Mouse (Mus musculus) cerebellum, postnatal 4 days (tissue): ENCODE measurements around the gene Ms4a3.

Experiments
- DNase-seq, 2 experiments: peaks; one replicate each; pipeline ENCODE4 v3.0.0; 2022; ENCODE audit warnings: low spot score in 2 of 2, mixed read lengths in 1 of 2

The Ms4a3 gene

DNA sequence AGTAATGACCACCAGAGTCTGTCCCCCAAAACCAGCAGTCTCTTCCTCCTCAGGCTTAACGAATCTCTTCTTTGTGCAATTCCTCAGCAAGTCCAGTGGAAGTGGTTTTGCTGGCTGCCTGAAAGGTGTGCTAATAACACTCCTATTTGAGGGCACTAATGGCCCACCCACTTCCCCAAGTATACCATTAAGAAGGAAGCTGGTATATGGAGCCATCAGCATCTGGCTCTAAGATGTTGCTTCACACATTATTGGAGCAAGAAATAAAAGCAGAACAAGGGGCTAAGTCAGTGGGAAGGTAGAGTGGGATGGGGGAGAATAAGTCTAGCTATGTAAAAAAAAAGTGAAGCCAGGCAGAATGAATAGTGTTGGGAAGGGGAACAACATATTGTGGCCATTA lies at the start of gene Ms4a3:
TSS of gene Ms4a3 (minus strand) at position 120 of the 400 bp plus-strand sequence.
- no peak for DNase-seq

- DNase-seq = no peak
Measured at GRCm38 (mm10) chr19:11661562-11661961, 20.9 kb upstream of the Ms4a3 start.

DNA sequence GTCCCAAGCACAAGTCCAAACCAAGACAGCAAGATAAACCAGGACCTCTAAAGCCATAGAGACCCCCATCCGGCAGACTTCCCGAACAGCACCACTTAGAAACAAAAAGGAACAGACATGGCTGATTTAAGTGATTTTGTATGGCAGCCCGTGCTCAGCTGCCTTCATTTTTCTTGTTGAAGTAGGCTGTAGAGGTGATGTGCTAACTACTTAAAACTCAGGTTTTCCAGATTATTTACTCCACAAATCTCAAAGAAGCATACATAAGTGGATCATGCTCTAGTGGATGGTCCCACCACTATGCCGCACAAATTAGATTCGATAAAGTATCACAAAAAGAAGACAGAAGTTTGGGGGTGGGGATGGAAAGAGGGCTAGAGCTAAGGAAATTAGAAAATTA lies 19.8 kb upstream of the Ms4a3 start, which contains the start of gene Oosp2:
TSS of gene Oosp2 (minus strand) at position 101 of the 400 bp plus-strand sequence.
- DNase-seq = no peak

DNA sequence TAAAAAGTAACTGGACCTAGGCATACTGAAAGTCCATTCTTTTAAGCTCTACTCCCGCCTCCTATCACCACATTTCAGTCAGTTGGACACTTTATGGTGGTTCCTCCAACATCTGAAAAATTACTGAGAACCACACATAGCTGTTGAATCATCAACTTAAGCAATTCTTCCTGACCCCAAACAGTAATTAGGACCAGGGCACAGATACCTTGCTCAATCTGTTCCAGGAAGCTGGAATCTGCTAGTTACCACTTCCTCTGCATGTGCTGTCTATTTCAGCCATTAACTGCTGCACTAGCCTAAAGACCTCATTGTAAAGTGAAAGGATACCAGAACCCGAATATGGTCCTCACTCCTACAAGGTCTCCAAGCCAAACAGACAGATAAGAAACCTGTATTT lies 18.5 kb upstream of the Ms4a3 start:
- DNase-seq = no peak

GRCm38 (mm10) chr19:11649564-11649963 lies 8.9 kb upstream of the Ms4a3 start:
- no peak for DNase-seq

DNA sequence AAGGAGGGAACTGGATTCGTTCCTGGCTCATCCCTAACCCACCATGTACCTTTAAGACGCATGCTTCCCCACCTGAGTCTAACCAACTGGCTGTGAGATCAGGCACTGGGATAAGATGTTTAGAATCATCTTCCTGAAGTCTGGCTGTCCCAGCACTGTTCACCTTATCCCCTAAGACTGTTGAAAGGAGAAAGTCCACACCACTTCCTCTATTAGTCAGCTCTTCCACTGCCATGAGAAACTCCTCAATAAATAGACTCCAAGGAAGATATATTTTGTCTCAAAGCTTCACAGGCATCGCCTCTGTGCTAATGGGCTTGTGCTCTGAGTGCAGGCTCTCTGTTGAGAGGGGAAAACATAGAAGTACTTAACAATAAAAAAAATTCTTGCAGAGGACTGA lies 5.5 kb upstream of the Ms4a3 start:
- DNase-seq = no peak

DNA sequence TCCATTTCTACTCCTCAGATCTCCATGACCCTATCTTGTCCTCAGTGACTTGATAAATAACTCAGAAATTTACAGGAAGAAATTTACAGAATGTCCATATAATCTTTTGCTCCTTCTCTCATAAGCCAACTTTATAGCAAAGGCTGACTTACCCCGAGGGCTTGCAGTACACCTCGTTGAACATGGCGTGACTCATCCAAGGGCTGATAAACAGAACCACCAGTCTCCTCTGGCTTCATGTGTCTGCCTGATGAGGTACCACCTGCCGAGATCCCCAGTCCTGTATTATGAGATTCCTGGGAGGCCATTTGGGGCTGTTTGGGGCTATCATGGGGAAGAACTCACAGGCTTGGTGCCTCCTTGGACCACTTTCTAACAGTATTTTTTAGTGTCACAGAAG lies 1.6 kb downstream of the Ms4a3 start:
- DNase-seq = no peak

DNA sequence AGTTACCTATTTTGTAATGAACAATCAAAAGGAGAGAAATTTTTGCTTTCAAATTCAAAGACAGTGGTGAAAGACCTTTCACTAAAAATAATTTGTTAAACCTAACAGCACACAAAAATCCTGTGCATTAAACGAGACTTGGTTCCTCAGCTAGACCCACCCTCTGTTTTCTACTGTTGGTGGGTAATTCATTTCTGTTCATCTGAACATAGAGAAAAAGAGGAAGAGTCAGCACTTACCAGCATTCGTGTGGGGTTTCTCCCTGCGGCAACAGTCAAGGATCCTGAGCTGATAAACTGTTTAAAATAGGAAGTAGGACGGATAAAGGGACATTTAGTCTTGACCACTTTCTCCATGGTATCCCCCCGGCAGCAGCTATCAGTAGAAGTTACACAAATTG lies 5.1 kb downstream of the Ms4a3 start:
- no peak for DNase-seq

- DNase-seq = no peak
Measured at GRCm38 (mm10) chr19:11634330-11634729, 6.3 kb downstream of the Ms4a3 start.

DNA sequence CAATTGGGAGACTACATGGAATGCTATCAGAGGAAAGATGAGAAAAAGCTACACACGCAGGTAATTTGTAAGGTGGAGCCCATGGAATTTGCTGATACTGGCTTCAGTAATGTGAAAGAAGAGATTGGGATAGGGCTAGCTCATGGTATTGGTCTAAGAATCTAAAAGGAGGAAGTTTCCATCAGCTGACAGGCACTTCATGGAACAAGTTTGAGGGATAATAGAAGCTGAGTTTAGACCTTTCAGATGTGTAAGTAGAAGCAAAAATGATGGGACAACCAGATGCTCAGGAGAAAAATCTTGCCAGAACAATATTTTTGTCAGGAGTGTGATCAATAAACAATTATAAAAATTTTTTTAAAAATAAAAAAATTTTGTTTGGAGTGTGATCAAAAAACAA lies 6.9 kb downstream of the Ms4a3 start:
- DNase-seq = no peak

GRCm38 (mm10) chr19:11625231-11625630 lies 15.4 kb downstream of the Ms4a3 start:
- DNase-seq = no peak

DNA sequence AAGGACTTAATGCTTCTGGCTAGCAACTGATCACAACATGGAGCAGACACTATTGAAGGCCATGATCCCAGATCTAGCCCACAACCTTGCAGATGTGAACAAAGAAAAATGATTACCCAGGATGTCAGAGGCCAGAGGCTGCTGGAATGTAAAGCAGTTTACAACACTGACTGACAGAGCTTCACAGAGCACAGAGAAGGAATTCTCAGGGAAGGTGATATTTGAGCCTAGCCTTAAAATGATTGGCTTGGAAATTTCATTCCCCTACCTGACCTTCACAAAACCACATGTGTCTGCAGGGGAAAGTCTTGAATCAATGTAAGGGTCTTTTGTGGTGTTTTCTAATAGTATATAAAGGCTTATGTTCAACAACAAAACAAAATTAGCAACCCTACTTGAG lies 15.9 kb downstream of the Ms4a3 start:
- DNase-seq = no peak

DNA sequence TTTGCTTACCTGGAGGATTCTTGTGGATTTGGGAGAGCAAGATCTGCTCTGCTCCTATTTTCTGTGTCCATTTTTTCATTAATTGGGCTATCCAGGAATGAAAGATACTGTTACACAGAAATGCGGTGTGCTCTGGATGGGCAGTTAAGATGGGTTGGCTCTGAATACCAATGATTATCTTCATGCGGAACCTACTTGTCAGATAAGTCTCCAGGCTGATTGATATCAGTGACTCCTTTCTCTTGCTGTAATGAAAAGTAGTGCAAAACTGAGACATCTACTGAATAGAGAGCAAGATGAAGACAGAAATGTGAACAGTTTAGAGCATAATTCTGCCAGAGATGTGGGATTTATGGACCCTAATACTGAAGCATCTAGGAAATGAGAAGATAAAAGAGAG lies 17.1 kb downstream of the Ms4a3 start, which contains the start of gene Ms4a2:
TSS of gene Ms4a2 (minus strand) at position 169 of the 400 bp plus-strand sequence.
- no peak for DNase-seq

DNA sequence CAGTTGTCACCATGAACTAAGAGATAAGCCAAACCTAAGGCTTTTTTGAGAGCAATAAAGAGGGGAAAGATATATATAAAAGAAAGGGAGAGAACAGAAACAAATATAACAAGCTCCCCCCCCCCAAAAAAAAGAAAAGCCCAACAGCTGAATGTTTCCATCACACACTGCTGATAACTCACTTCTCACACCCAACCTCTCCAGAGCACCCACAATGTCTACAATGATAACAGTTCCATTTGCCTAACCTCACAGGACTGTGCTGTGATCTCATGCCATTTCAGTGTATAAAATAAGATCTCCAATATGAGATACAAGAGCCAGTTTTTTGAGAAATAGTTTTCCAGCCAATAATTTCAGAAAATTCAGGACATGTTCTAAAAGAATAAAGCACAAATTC lies 22.7 kb downstream of the Ms4a3 start:
- no peak for DNase-seq

DNA sequence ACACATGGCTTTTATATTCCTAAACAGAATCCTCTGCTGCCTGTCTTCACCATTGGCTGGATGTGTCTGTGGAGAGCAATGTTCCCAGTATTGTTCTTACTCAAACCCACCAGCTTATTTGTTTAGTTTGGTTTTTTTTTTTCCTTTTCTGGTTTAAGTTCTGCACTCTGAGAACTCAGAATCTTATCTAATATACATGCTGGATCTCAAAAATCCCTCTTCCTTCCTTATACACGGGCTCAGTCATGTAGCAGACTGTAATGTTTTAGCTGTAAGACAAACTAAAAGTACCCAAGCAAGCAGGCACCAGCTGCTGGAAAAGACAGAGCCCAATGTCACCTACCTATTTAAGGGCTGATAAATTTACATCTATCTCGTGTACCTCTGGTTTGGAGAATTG lies 25.8 kb downstream of the Ms4a3 start:
- DNase-seq = no peak

GRCm38 (mm10) chr19:11613776-11614443 lies 26.7 kb downstream of the Ms4a3 start:
- DNase-seq = no peak

DNA sequence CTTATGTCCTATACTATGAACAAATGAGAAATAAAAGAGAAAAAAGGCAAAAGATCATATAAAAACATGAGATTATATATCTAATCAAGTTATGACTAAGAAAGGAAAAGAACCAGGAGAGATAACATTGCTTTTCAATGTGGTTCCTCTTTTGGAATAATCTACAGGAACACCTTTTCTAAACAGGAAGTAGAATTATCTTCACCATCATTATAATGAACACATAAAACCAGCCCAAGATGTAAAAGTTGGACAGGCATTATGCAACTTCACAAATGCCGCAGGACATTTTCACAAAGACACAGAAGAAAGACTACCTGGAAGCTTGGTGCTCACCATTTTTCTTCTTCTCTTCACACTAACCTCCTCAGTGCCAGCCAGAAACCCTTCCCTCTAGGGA lies 27.6 kb downstream of the Ms4a3 start:
- DNase-seq = no peak

- no peak for DNase-seq
Measured at GRCm38 (mm10) chr19:11612293-11612692, 28.4 kb downstream of the Ms4a3 start.

GRCm38 (mm10) chr19:11611541-11611945 lies 29.1 kb downstream of the Ms4a3 start:
- peak in 1 of 2 experiments; percentile 8 for DNase-seq

DNA sequence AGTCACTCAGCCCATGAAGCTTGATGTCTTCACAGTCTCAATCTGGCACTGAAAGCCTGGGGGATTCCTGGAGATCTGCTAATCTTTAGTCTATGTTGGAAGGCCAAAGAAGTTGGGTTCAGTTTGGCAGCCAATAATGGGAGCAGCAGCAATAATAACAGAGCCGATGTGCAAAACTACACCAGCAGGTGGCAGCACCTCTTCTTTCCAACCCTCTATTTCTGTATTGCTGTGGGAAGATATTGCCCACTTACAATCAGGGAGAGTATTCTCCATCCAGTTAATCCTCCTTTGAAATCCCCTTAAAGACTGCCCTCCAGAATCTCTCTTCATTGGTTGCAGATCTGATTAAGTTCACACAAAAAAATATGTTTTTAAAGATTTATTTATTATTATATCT lies 32.5 kb downstream of the Ms4a3 start:
- DNase-seq = peak in 1 of 2 experiments; percentile 49

GRCm38 (mm10) chr19:11604603-11605002 lies 36.0 kb downstream of the Ms4a3 start, which contains the start of gene Ms4a6d:
Ms4a6d (minus strand) TSS chr19:11604849.
- DNase-seq = no peak

GRCm38 (mm10) chr19:11602026-11602425 lies 38.6 kb downstream of the Ms4a3 start:
- DNase-seq = peak in 1 of 2 experiments; percentile 17

GRCm38 (mm10) chr19:11601349-11601748 lies 39.3 kb downstream of the Ms4a3 start:
- DNase-seq = no peak
